Mouse (Mus musculus) small intestine, adult 2 months (tissue): ENCODE measurements at regions not wholly inside any gene's neighbourhood (a gene's known extent, or its start where the extent isn't known, plus 50 kb on each side); places are given as distances from the start of the nearest gene placed in this dataset.

Source experiments
- H3K27ac ChIP-seq: fragments of 200-500 bp; 2 replicates; pipeline ENCODE4 v1.5.1; 2012; ENCODE audit warnings: low read depth, low read length, control low read depth, inconsistent platforms; ENCODE audit not compliant: insufficient read depth
- H3K27me3 ChIP-seq: fragments of 200-500 bp; 2 replicates; pipeline ENCODE4 v1.6.1; 2012; ENCODE audit warnings: mild to moderate bottlenecking, moderate library complexity, low read length, inconsistent platforms; ENCODE audit not compliant: control insufficient read depth, insufficient read depth
- H3K36me3 ChIP-seq: fragments of 200-500 bp; 2 replicates; pipeline ENCODE4 v1.6.1; 2012; ENCODE audit warnings: mild to moderate bottlenecking, low read length, control low read depth, inconsistent platforms; ENCODE audit not compliant: control insufficient read depth, insufficient read depth
- H3K4me1 ChIP-seq: fragments of 200-500 bp; 2 replicates; pipeline ENCODE4 v1.6.1; 2012; ENCODE audit warnings: low read length, inconsistent platforms, mixed read lengths; ENCODE audit not compliant: control insufficient read depth, insufficient read depth, insufficient read length
- H3K4me3 ChIP-seq: fragments of 200-500 bp; 2 replicates; pipeline ENCODE4 v1.5.1; 2012; ENCODE audit warnings: low read depth, mild to moderate bottlenecking, control low read depth, inconsistent platforms, low read length, moderate library complexity
- CTCF ChIP-seq: fragments of 200-500 bp; IDR thresholded peaks from 2 replicates; pipeline ENCODE4 v1.5.1; 2012; ENCODE audit warnings: low read depth, mild to moderate bottlenecking, control low read depth, inconsistent platforms, low read length, moderate library complexity, mixed read lengths; ENCODE audit not compliant: insufficient replicate concordance, insufficient read length; ENCODE audit errors: extremely low read depth
- POLR2A ChIP-seq: fragments of 200-500 bp; IDR thresholded peaks from 2 replicates; pipeline ENCODE4 v1.6.1; 2012; ENCODE audit warnings: low read depth, mild to moderate bottlenecking, control low read depth, inconsistent platforms, low read length, moderate library complexity
- WGBS: fragments of 180-500 bp; shearing (Covaris S2); methylation state at CpG from one replicate; pipeline ENCODE4 v1.1.7; 2018; 5-methylcytosine and 5-hydroxymethylcytosine counted together

GRCm38 (mm10) chr4:124287471-124287870 is 323.1 kb downstream of the 3100002H09Rik start:
- no peaks in the 10 kb centered on the region for H3K27me3 ChIP-seq
- H3K4me3 ChIP-seq, result no peak overlapping the region
- no peaks in the 10 kb centered on the region for H3K4me1 ChIP-seq
- TF ChIP-seq POLR2A (no peak), CTCF (no peak)
- no peaks in the 10 kb centered on the region for H3K36me3 ChIP-seq
- WGBS, result 81% methylated on average over 6 of the region's 6 CpGs
- H3K27ac ChIP-seq, result no peak overlapping the region

GRCm38 (mm10) chr4:124278681-124279080 is 331.9 kb downstream of the 3100002H09Rik start:
- no peaks in the 10 kb centered on the region for H3K36me3 ChIP-seq
- no peak overlapping the region for H3K4me3 ChIP-seq
- WGBS, result 27% methylated on average over 10 of the region's 10 CpGs
- no peaks in the 10 kb centered on the region for H3K4me1 ChIP-seq
- no peak overlapping the region for H3K27ac ChIP-seq
- peaks cover 18% of the 10 kb centered on the region for H3K27me3 ChIP-seq
- no peak for TF ChIP-seq CTCF
- TF ChIP-seq POLR2A, result no peak

- Histone ChIP-seq H3K27ac (no peak overlapping the region), H3K36me3 (no peaks in the 10 kb centered on the region), H3K4me1 (no peaks in the 10 kb centered on the region), H3K4me3 (no peak overlapping the region), H3K27me3 (peaks cover 18% of the 10 kb centered on the region)
- 2% methylated on average over 43 of the region's 43 CpGs for WGBS
- TF ChIP-seq POLR2A (no peak), CTCF (no peak)
These were observed 333.0 kb downstream of the 3100002H09Rik start for GRCm38 (mm10) chr4:124277456-124278181.

DNA sequence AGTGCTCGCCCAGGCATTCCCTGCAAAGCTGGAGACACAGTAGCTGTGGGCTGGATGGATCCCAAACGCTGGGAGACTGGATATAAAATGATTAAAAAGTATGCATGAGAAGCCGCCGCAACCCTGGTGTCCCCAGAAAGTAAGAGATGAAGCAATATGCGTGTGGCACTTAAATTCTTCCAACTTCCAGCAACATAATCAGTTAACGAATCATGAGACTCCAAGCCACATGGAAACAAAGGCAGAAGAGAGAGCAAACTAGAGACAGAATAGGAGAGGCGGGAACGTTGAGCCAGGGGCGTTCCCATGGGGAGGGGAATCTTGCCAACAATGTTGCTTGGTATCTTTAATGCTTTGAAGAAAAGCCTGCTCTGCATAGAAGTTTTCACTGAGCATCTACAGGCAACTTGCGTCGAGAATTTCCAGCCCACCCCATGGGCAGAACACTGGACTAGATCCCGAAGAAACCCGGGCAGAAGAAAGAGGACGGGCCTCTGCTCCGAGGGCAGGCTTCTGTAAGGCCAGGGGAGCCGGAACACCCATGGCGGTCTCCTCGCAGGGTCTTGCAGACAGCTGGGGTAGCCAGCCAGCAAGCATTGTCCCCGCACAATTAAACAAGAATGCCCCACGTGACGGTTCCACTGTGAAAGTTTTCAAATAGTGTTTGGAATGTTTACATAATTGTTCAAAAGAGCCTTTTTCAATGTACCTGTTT is 333.7 kb downstream of the 3100002H09Rik start:
- Histone ChIP-seq H3K4me3 (no peak overlapping the region), H3K36me3 (no peaks in the 10 kb centered on the region), H3K4me1 (no peaks in the 10 kb centered on the region), H3K27ac (no peak overlapping the region), H3K27me3 (peaks cover 18% of the 10 kb centered on the region)
- 7% methylated on average over 21 of the region's 21 CpGs for WGBS
- no peak for TF ChIP-seq CTCF
- no peak for TF ChIP-seq POLR2A

DNA sequence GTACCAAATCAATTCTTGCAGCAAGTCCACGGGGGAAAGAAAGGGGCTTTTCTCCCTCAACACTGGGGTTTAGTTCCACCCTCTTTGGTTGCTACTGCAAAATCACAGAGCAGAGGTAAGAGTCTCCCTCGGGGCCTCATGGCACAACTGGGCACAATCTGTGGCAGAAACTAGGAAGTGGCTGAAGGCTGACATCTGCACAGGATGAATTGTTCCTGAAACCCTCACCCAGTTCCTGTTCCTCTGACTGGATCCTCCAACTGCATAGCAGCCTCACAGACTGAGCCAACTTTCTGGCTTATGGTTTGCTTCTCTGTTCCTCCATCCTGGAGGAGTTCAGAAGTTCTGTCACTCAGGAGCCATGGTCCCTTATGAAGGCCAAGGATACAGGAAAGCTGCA is 338.6 kb downstream of the 3100002H09Rik start:
- H3K27ac ChIP-seq, result no peak overlapping the region
- H3K27me3 ChIP-seq, result peaks cover 6% of the 10 kb centered on the region
- no peaks in the 10 kb centered on the region for H3K4me1 ChIP-seq
- H3K4me3 ChIP-seq, result no peak overlapping the region
- no peaks in the 10 kb centered on the region for H3K36me3 ChIP-seq
- TF ChIP-seq POLR2A (no peak), CTCF (no peak)
- WGBS, result 52% methylated on average over 2 of the region's 2 CpGs

DNA sequence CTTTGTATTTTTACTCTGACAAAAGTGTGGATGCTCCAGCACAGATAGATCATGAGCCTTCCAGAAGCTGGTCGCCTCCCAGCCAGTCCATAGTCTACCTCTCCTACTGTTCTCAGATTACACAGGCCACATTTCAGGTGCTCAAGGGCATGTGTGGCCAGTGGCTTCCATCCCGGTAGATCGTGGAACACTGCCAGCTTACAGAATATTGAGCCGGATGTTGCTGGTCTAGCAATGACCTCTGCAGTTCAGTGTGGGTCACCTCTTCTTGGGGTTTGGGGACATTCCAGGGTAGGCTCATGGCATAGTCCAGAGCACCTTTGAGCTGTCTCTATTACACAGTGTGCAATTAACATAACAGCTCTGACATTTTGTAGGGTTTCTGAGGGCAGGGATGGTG is 342.2 kb downstream of the 3100002H09Rik start:
- no peaks in the 10 kb centered on the region for H3K36me3 ChIP-seq
- no peak overlapping the region for H3K27ac ChIP-seq
- no peaks in the 10 kb centered on the region for H3K4me1 ChIP-seq
- H3K4me3 ChIP-seq, result no peak overlapping the region
- no peaks in the 10 kb centered on the region for H3K27me3 ChIP-seq
- WGBS, result 68% methylated on average over 4 of the region's 4 CpGs
- TF ChIP-seq POLR2A (no peak), CTCF (no peak)

DNA sequence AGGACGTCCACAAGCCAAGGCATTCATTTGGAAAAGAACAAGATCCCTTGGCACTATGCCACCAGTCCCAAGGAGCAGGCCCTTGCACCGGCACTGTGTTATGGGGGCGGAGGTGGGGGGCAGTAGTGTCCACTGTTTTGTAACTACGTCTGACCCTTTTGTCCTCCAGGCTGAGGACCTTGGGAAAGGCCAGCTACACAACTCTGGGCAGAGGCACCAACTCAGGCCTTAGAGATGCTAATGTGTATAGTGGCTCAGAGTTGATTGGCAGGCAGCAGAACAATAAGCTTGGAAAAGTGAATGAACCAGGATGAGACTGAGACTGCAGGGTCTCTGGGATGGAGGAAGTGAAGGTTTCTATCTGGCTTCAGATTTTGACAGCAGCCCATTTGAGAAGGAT is 344.0 kb downstream of the 3100002H09Rik start:
- Histone ChIP-seq H3K4me3 (no peak overlapping the region), H3K4me1 (no peaks in the 10 kb centered on the region), H3K36me3 (no peaks in the 10 kb centered on the region), H3K27me3 (no peaks in the 10 kb centered on the region), H3K27ac (no peak overlapping the region)
- TF ChIP-seq CTCF (no peak), POLR2A (no peak)
- WGBS, result 66% methylated on average over 4 of the region's 4 CpGs
